In genomic region chr2:26910994-26911765, GRCm38 (mm10) we compare ENCODE assay signal across 8 mouse cellular contexts. TPM values are rescaled to one million over a fixed set of nuclear protein-coding genes. Genes with fewer than 3 reads are reported as not detected.
DNase-seq lines count a peak whose midpoint lies in the region; ATAC-seq and TF ChIP-seq lines count a peak whose summit lies in the region.

No protein-coding gene starts in this region.

- TF ChIP-seq POLR2A in liver, adult 2 months (IDR thresholded peaks at IDR 0.05; ENCODE audit: extremely low read depth, insufficient read depth, low read length) = no peak

- H3K9me3 ChIP-seq in heart, embryonic 12.5 days (replicated peaks) = no peaks in the 10 kb centered on the region
- no peaks in the 10 kb centered on the region for H3K9me3 ChIP-seq in G1E (replicated peaks)
- H3K9me3 ChIP-seq in midbrain, embryonic 16.5 days (replicated peaks; ENCODE audit: control insufficient read depth, low read length, poor library complexity, severe bottlenecking) = no peaks in the 10 kb centered on the region

- H3K4me2 ChIP-seq in heart, embryonic 12.5 days = peak overlapping the region; percentile 95
- H3K4me2 ChIP-seq in midbrain, embryonic 16.5 days (ENCODE audit: low read length) = peak overlapping the region; percentile 99

- peaks cover 55% of the 10 kb centered on the region for H3K36me3 ChIP-seq in heart, embryonic 12.5 days
- peaks cover 74% of the 10 kb centered on the region for H3K36me3 ChIP-seq in G1E (replicated peaks)
- H3K36me3 ChIP-seq in liver, adult 2 months (ENCODE audit: control insufficient read depth, insufficient read depth, low read length) = peaks cover 20% of the 10 kb centered on the region
- peaks cover 42% of the 10 kb centered on the region for H3K36me3 ChIP-seq in midbrain, embryonic 16.5 days (ENCODE audit: control insufficient read depth, insufficient read depth, low read length)

- 1% methylated on average over 37 of the region's 37 CpGs for WGBS in heart, embryonic 12.5 days
- WGBS in liver, adult 2 months = under 1% methylated on average over 37 of the region's 37 CpGs
- WGBS in midbrain, embryonic 16.5 days = under 1% methylated on average over 33 of the region's 37 CpGs

- peaks cover 44% of the 10 kb centered on the region for H3K4me1 ChIP-seq in heart, embryonic 12.5 days (replicated peaks)
- H3K4me1 ChIP-seq in G1E (ENCODE audit: insufficient read depth, low read depth, low read length) = peaks cover 74% of the 10 kb centered on the region
- H3K4me1 ChIP-seq in liver, adult 2 months (ENCODE audit: control insufficient read depth, insufficient read depth, low read length) = peaks cover 21% of the 10 kb centered on the region
- peaks cover 35% of the 10 kb centered on the region for H3K4me1 ChIP-seq in midbrain, embryonic 16.5 days (ENCODE audit: control insufficient read depth, insufficient read depth, low read length)

- H3K9ac ChIP-seq in heart, embryonic 12.5 days = peak overlapping the region; percentile 96
- H3K9ac ChIP-seq in liver, adult 2 months (ENCODE audit: low read depth, low read length) = peak overlapping the region; percentile 94
- peak overlapping the region; percentile 93 for H3K9ac ChIP-seq in midbrain, embryonic 16.5 days (ENCODE audit: low read depth, low read length)

- H3K79me2 ChIP-seq in liver, adult 2 months (ENCODE audit: control insufficient read depth, insufficient read depth, low read length) = peaks cover 23% of the 10 kb centered on the region

- no peak for TF ChIP-seq CTCF in G1E (IDR thresholded peaks at IDR 0.05; ENCODE audit: low read depth, low read length)
- no peak for TF ChIP-seq CTCF in liver, adult 2 months (IDR thresholded peaks at IDR 0.05; ENCODE audit: low read depth, low read length)

- H3K27me3 ChIP-seq in heart, embryonic 12.5 days (replicated peaks) = no peaks in the 10 kb centered on the region
- H3K27me3 ChIP-seq in G1E (ENCODE audit: insufficient read depth, low read length) = no peaks in the 10 kb centered on the region
- H3K27me3 ChIP-seq in liver, adult 2 months (ENCODE audit: control insufficient read depth, insufficient read depth, low read length) = no peaks in the 10 kb centered on the region
- no peaks in the 10 kb centered on the region for H3K27me3 ChIP-seq in midbrain, embryonic 16.5 days (ENCODE audit: control insufficient read depth, insufficient read depth, low read depth, low read length)

- peak; percentile 56 for ATAC-seq in heart, embryonic 12.5 days (ENCODE audit: insufficient number of reproducible peaks, low FRiP score)
- ATAC-seq in G1E (ENCODE audit: extremely low read depth, insufficient number of reproducible peaks, low FRiP score, poor library complexity, severe bottlenecking) = no peak
- ATAC-seq in midbrain, embryonic 16.5 days = peak; percentile 69

- no peak for DNase-seq in heart, adult 9 months (ENCODE audit: low spot score in 2 of 2)
- DNase-seq in G1E (ENCODE audit: low spot score) = no peak
- DNase-seq in embryo, embryonic 11 days = peak; percentile 75
- DNase-seq in heart, postnatal 4 days = peak; percentile 74
- DNase-seq in liver, adult 2 months (ENCODE audit: extremely low read depth, low read depth, low spot score) = no peak
- DNase-seq in thymus, postnatal 4 days = peak; percentile 81

- peak overlapping the region; percentile 91 for H3K27ac ChIP-seq in heart, embryonic 12.5 days (ENCODE audit: poor library complexity, severe bottlenecking)
- H3K27ac ChIP-seq in liver, adult 2 months (replicated peaks; ENCODE audit: insufficient read depth, low read depth, low read length) = peak overlapping the region; percentile 55
- H3K27ac ChIP-seq in midbrain, embryonic 16.5 days (ENCODE audit: low read length) = peak overlapping the region; percentile 93

- H3K4me3 ChIP-seq in heart, embryonic 12.5 days = peak overlapping the region; percentile 79
- H3K4me3 ChIP-seq in G1E (ENCODE audit: low read depth, low read length) = peak overlapping the region; percentile 99
- peak overlapping the region; percentile 96 for H3K4me3 ChIP-seq in liver, adult 2 months (ENCODE audit: insufficient read depth, low read depth, low read length)
- H3K4me3 ChIP-seq in midbrain, embryonic 16.5 days (ENCODE audit: low read depth, low read length) = peak overlapping the region; percentile 84

RNA-seq across cellular contexts. Expression of gene Rpl7a, which starts 0.6 kb away (rescaled TPM):
- 333 and 341 TPM in 2 replicates for polyA plus RNA-seq in heart, embryonic 12.5 days (2016; fragmentation: Nextera tagmentation; extraction: Ambion mirVana)
- 1,025 and 1,074 TPM in 2 replicates for total RNA-seq in G1E (2014; fragmentation: Nextera tagmentation)
- 2,095 and 2,519 TPM in 2 replicates for total RNA-seq in G1E (2017)
- polyA plus RNA-seq in G1E (2012) = 4,098 and 5,305 TPM in 2 replicates
- total RNA-seq in heart, postnatal 4 days (2021) = 100 to 1,000 TPM; 414 to 433 TPM
- total RNA-seq in liver, adult 2 months (2014; rRNA removed) = 721 and 835 TPM in 2 replicates
- 398 and 434 TPM in 2 replicates for polyA plus RNA-seq in liver, adult 2 months (2012; rRNA removed)
- polyA plus RNA-seq in midbrain, embryonic 16.5 days (2015; fragmentation: Nextera tagmentation; extraction: Ambion mirVana) = 376 and 399 TPM in 2 replicates

RNA-seq across cellular contexts. Expression of gene Med22, which starts 0.7 kb away (rescaled TPM):
- 38.4 and 38.9 TPM in 2 replicates for polyA plus RNA-seq in heart, embryonic 12.5 days (2016; fragmentation: Nextera tagmentation; extraction: Ambion mirVana)
- 10.8 and 18.4 TPM in 2 replicates for total RNA-seq in G1E (2014; fragmentation: Nextera tagmentation)
- total RNA-seq in G1E (2017) = 24.6 and 26.0 TPM in 2 replicates
- 75.9 and 83.9 TPM in 2 replicates for polyA plus RNA-seq in G1E (2012)
- 10 to 100 TPM; 30.2 to 36.1 TPM for total RNA-seq in heart, postnatal 4 days (2021)
- total RNA-seq in liver, adult 2 months (2014; rRNA removed) = 12.9 and 16.8 TPM in 2 replicates
- 25.5 and 26.4 TPM in 2 replicates for polyA plus RNA-seq in liver, adult 2 months (2012; rRNA removed)
- 134 and 137 TPM in 2 replicates for polyA plus RNA-seq in midbrain, embryonic 16.5 days (2015; fragmentation: Nextera tagmentation; extraction: Ambion mirVana)

RNA-seq across cellular contexts. Expression of gene Surf2, which starts 5.0 kb away (rescaled TPM):
- polyA plus RNA-seq in heart, embryonic 12.5 days (2016; fragmentation: Nextera tagmentation; extraction: Ambion mirVana) = 30.5 and 31.4 TPM in 2 replicates
- total RNA-seq in G1E (2014; fragmentation: Nextera tagmentation) (69.6 and 91.3 TPM in 2 replicates), G1E (2017) (73.8 and 81.8 TPM in 2 replicates)
- polyA plus RNA-seq in G1E (2012) = 5.7 and 11.1 TPM in 2 replicates
- total RNA-seq in heart, postnatal 4 days (2021) = 10 to 100 TPM; 16.4 to 17.4 TPM
- total RNA-seq in liver, adult 2 months (2014; rRNA removed) = 10.0 and 10.3 TPM in 2 replicates
- 11.6 and 14.5 TPM in 2 replicates for polyA plus RNA-seq in liver, adult 2 months (2012; rRNA removed)
- polyA plus RNA-seq in midbrain, embryonic 16.5 days (2015; fragmentation: Nextera tagmentation; extraction: Ambion mirVana) = 58.6 and 59.2 TPM in 2 replicates

RNA-seq across cellular contexts. Expression of gene Surf1, which starts 5.2 kb away (rescaled TPM):
- 39.2 and 40.5 TPM in 2 replicates for polyA plus RNA-seq in heart, embryonic 12.5 days (2016; fragmentation: Nextera tagmentation; extraction: Ambion mirVana)
- total RNA-seq in G1E (2014; fragmentation: Nextera tagmentation) (119 and 128 TPM in 2 replicates), G1E (2017) (85.6 and 102 TPM in 2 replicates)
- 25.5 and 38.1 TPM in 2 replicates for polyA plus RNA-seq in G1E (2012)
- total RNA-seq in heart, postnatal 4 days (2021) = 10 to 100 TPM; 40.7 to 41.9 TPM
- total RNA-seq in liver, adult 2 months (2014; rRNA removed) = 55.5 and 60.5 TPM in 2 replicates
- polyA plus RNA-seq in liver, adult 2 months (2012; rRNA removed) = 51.7 and 57.2 TPM in 2 replicates
- polyA plus RNA-seq in midbrain, embryonic 16.5 days (2015; fragmentation: Nextera tagmentation; extraction: Ambion mirVana) = 90.1 and 97.5 TPM in 2 replicates

RNA-seq across cellular contexts. Expression of gene Surf6, which starts 8.5 kb away (rescaled TPM):
- 16.0 and 18.6 TPM in 2 replicates for polyA plus RNA-seq in heart, embryonic 12.5 days (2016; fragmentation: Nextera tagmentation; extraction: Ambion mirVana)
- total RNA-seq in G1E (2014; fragmentation: Nextera tagmentation) (20.7 and 37.9 TPM in 2 replicates), G1E (2017) (33.9 and 34.8 TPM in 2 replicates)
- 48.0 and 52.5 TPM in 2 replicates for polyA plus RNA-seq in G1E (2012)
- total RNA-seq in heart, postnatal 4 days (2021) = 10 to 100 TPM; 14.7 to 15.7 TPM
- 6.2 and 7.8 TPM in 2 replicates for total RNA-seq in liver, adult 2 months (2014; rRNA removed)
- polyA plus RNA-seq in liver, adult 2 months (2012; rRNA removed) = 6.1 and 6.2 TPM in 2 replicates
- polyA plus RNA-seq in midbrain, embryonic 16.5 days (2015; fragmentation: Nextera tagmentation; extraction: Ambion mirVana) = 30.7 and 32.6 TPM in 2 replicates

Comparison
In these comparisons a context has a peak if more than half of its experiments do, and no peak if none do; other contexts are left out.
1. DNase-seq: peak in embryo, embryonic 11 days (single experiment), heart, postnatal 4 days (single experiment) and thymus, postnatal 4 days (single experiment); none in heart, adult 9 months (0 of 2), G1E (single experiment) and liver, adult 2 months (single experiment).
2. Peak in every context shown above with its lines, with median percentiles within 50 percentile points of each other: H3K27ac ChIP-seq, H3K4me3 ChIP-seq and H3K9ac ChIP-seq.